Mouse (Mus musculus): ENCODE results near the gene Chrnb1.

- TF ChIP-seq POLR2A (IDR thresholded peaks at IDR 0.05; ENCODE audit: borderline replicate concordance, control insufficient read depth, low read depth, low read length) = peak; percentile 76
- TF ChIP-seq CTCF (IDR thresholded peaks at IDR 0.05; ENCODE audit: control insufficient read depth, insufficient read depth, low read length) = peak; percentile 11; the same call in 1 of the 2 replicates
These were observed at the start of gene Chrnb1 for GRCm38 (mm10) chr11:69795168-69795982.

All from bone marrow, adult 2 months (tissue).